26 mouse cellular contexts compared by ENCODE assay signal in genomic region chr2:25229582-25229981, GRCm38 (mm10). TPM values are rescaled to one million over a fixed set of nuclear protein-coding genes. Genes with fewer than 3 reads are reported as not detected.
DNase-seq lines count a peak whose midpoint lies in the region; ATAC-seq and TF ChIP-seq lines count a peak whose summit lies in the region.
"Had no signal": no experiment of that assay in that cellular context is flagged by ENCODE, and none has a peak within 500 bp of the region (broad histone marks: within the 10 kb centered on the region; RNA-seq: fewer than 3 reads in every experiment).

No protein-coding gene starts in this region.

- no peak overlapping the region for H3K4me3 ChIP-seq in gastrocnemius, adult 2 months
- H3K4me3 ChIP-seq in hindbrain, embryonic 10.5 days: no peak overlapping the region
- H3K4me3 ChIP-seq in hindbrain, postnatal 0 days (ENCODE audit: low read length): no peak overlapping the region
- H3K4me3 ChIP-seq in layer of hippocampus, adult 2 months: no peak overlapping the region

- no peaks in the 10 kb centered on the region for H3K9me3 ChIP-seq in hindbrain, embryonic 10.5 days
- H3K9me3 ChIP-seq in hindbrain, postnatal 0 days (ENCODE audit: low read length): no peaks in the 10 kb centered on the region
- H3K9me3 ChIP-seq: G1E had no signal

- H3K9ac ChIP-seq in hindbrain, postnatal 0 days (replicated peaks; ENCODE audit: low read length): no peak overlapping the region

- H3K27ac ChIP-seq in gastrocnemius, adult 2 months: peak overlapping the region; percentile 98; the same call in 1 of the 2 replicates
- 0 out of 2 replicates have a peak overlapping the region, but pooled peaks have one; percentile 83 for H3K27ac ChIP-seq in hindbrain, embryonic 10.5 days
- no peak overlapping the region for H3K27ac ChIP-seq in hindbrain, postnatal 0 days
- H3K27ac ChIP-seq in layer of hippocampus, adult 2 months: peak overlapping the region; percentile 98; the same call in 1 of the 2 replicates

- TF ChIP-seq CTCF in gastrocnemius, adult 2 months (IDR thresholded peaks at IDR 0.05): no peak
- TF ChIP-seq CTCF in hindbrain, postnatal 0 days (IDR thresholded peaks at IDR 0.05; ENCODE audit: low read depth): no peak
- no peak for TF ChIP-seq CTCF in layer of hippocampus, adult 2 months (conservative IDR thresholded peaks at IDR 0.05)

- no peak overlapping the region for H3K4me2 ChIP-seq in hindbrain, postnatal 0 days (ENCODE audit: low read depth, low read length)

- no peaks in the 10 kb centered on the region for H3K36me3 ChIP-seq in hindbrain, embryonic 10.5 days
- H3K36me3 ChIP-seq in hindbrain, postnatal 0 days (ENCODE audit: insufficient read depth, low read length): no peaks in the 10 kb centered on the region

- intact Hi-C loops in gastrocnemius, adult 2 months (cut with DNase I): loop anchor here (5.0 kb wide), 1 partner anchor 63 kb away; no protein-coding TSS in a partner anchor
- intact Hi-C loops in gastrocnemius, postnatal 14 days (cut with DNase I; ENCODE audit: low total_unique reads): no loop called here

- peaks cover 19% of the 10 kb centered on the region; the same call in 1 of the 2 replicates for H3K27me3 ChIP-seq in hindbrain, embryonic 10.5 days (ENCODE audit: insufficient read depth, poor library complexity, severe bottlenecking)
- no peaks in the 10 kb centered on the region for H3K27me3 ChIP-seq in hindbrain, postnatal 0 days (ENCODE audit: insufficient read depth, low read length)

- WGBS in hindbrain, embryonic 10.5 days: 88% methylated on average over 5 of the region's 5 CpGs
- WGBS in hindbrain, postnatal 0 days: 80% methylated on average over 5 of the region's 5 CpGs

- ATAC-seq in hindbrain, postnatal 0 days: no peak
- ATAC-seq: activated CD4-positive, CD25-positive, alpha-beta regulatory T cell, adult 4 months; CD4-positive, CD25-positive, alpha-beta regulatory T cell, adult 4 months; Patski had no signal

- peaks cover 45% of the 10 kb centered on the region for H3K4me1 ChIP-seq in hindbrain, embryonic 10.5 days (replicated peaks)
- H3K4me1 ChIP-seq in hindbrain, postnatal 0 days (ENCODE audit: insufficient read depth, low read length): peaks cover 13% of the 10 kb centered on the region; the same call in 1 of the 2 replicates

- DNase-seq in gastrocnemius, adult 2 months: no peak
- DNase-seq in gastrocnemius, postnatal 14 days: no peak
- peak; percentile 92 for DNase-seq in heart, adult 11 months
- DNase-seq in heart, adult 9 months (ENCODE audit: low spot score in 2 of 2): no peak
- no peak for DNase-seq in hindbrain, embryonic 10.5 days (ENCODE audit: low spot score)
- DNase-seq in hindbrain, postnatal 0 days (ENCODE audit: low spot score): no peak
- DNase-seq in layer of hippocampus, adult 2 months (ENCODE audit: low spot score in 2 of 2): no peak
- no peak for DNase-seq in layer of hippocampus, postnatal 14 days (ENCODE audit: low spot score in 2 of 2)
- DNase-seq: adrenal gland, adult 2 months; adrenal gland, adult 8-10 months; adrenal gland, postnatal 10 days; adrenal gland, postnatal 14 days; adrenal gland, postnatal 25 days; adrenal gland, postnatal 36 days; B cell, adult 2 months; cerebellum, adult 11 months had no signal

RNA-seq across cellular contexts. Expression of gene Slc34a3, which starts 4.6 kb away (rescaled TPM):
- not detected for total RNA-seq in gastrocnemius, adult 2 months (2021)
- total RNA-seq in gastrocnemius, postnatal 14 days (2021): not detected
- polyA plus RNA-seq in hindbrain, embryonic 10.5 days (2016; fragmentation: Nextera tagmentation; extraction: Ambion mirVana): not detected in 2 replicates
- not detected in 2 replicates for total RNA-seq in hindbrain, postnatal 0 days (2014; rRNA removed)
- not detected in 2 replicates for polyA plus RNA-seq in hindbrain, postnatal 0 days (2015; fragmentation: Nextera tagmentation; extraction: Ambion mirVana)
- not detected for total RNA-seq in layer of hippocampus, adult 2 months (2021)
- total RNA-seq in layer of hippocampus, postnatal 14 days (2021): not detected
- total RNA-seq: adrenal gland, adult 18-20 months; adrenal gland, adult 2 months; adrenal gland, adult 8-10 months; adrenal gland, postnatal 10 days; adrenal gland, postnatal 14 days; adrenal gland, postnatal 25 days; adrenal gland, postnatal 36 days; CH12.LX; G1E had no signal
- polyA plus RNA-seq: activated CD4-positive, CD25-positive, alpha-beta regulatory T cell, adult 4 months; adrenal gland, adult 2 months; brain, embryonic 14.5 days; C2C12; CD4-positive, CD25-positive, alpha-beta regulatory T cell, adult 4 months; Patski had no signal

RNA-seq across cellular contexts. Expression of gene Tubb4b, which starts 5.1 kb away (rescaled TPM):
- 100 to 1,000 TPM; 185 to 269 TPM for total RNA-seq in gastrocnemius, adult 2 months (2021)
- 100 to 1,000 TPM; 291 to 431 TPM for total RNA-seq in gastrocnemius, postnatal 14 days (2021)
- polyA plus RNA-seq in hindbrain, embryonic 10.5 days (2016; fragmentation: Nextera tagmentation; extraction: Ambion mirVana): 655 and 693 TPM in 2 replicates
- total RNA-seq in hindbrain, postnatal 0 days (2014; rRNA removed): 827 and 864 TPM in 2 replicates
- polyA plus RNA-seq in hindbrain, postnatal 0 days (2015; fragmentation: Nextera tagmentation; extraction: Ambion mirVana): 531 and 568 TPM in 2 replicates
- total RNA-seq in layer of hippocampus, adult 2 months (2021): 100 to 1,000 TPM; 305 to 309 TPM
- total RNA-seq in layer of hippocampus, postnatal 14 days (2021): 100 to 1,000 TPM; 415 to 455 TPM

RNA-seq across cellular contexts. Expression of gene Rnf224, which starts 7.0 kb away (rescaled TPM):
- not detected for total RNA-seq in gastrocnemius, adult 2 months (2021)
- total RNA-seq in gastrocnemius, postnatal 14 days (2021): not detected
- polyA plus RNA-seq in hindbrain, embryonic 10.5 days (2016; fragmentation: Nextera tagmentation; extraction: Ambion mirVana): not detected in 2 replicates
- not detected in 2 replicates for total RNA-seq in hindbrain, postnatal 0 days (2014; rRNA removed)
- polyA plus RNA-seq in hindbrain, postnatal 0 days (2015; fragmentation: Nextera tagmentation; extraction: Ambion mirVana): not detected in 2 replicates
- total RNA-seq in layer of hippocampus, adult 2 months (2021): not detected
- total RNA-seq in layer of hippocampus, postnatal 14 days (2021): not detected
- total RNA-seq: adrenal gland, adult 18-20 months; adrenal gland, adult 2 months; adrenal gland, adult 8-10 months; adrenal gland, postnatal 10 days; adrenal gland, postnatal 14 days; adrenal gland, postnatal 25 days; adrenal gland, postnatal 36 days; adrenal gland, postnatal 4 days; CH12.LX; MEL had no signal
- polyA plus RNA-seq: activated CD4-positive, CD25-positive, alpha-beta regulatory T cell, adult 4 months; adrenal gland, adult 2 months; brain, embryonic 14.5 days; C2C12; CD4-positive, CD25-positive, alpha-beta regulatory T cell, adult 4 months; Patski had no signal

RNA-seq across cellular contexts. Expression of gene Fam166a, which starts 11.0 kb away (rescaled TPM):
- not detected for total RNA-seq in gastrocnemius, adult 2 months (2021)
- total RNA-seq in gastrocnemius, postnatal 14 days (2021): not detected
- not detected in 2 replicates for polyA plus RNA-seq in hindbrain, embryonic 10.5 days (2016; fragmentation: Nextera tagmentation; extraction: Ambion mirVana)
- not detected in 2 replicates for total RNA-seq in hindbrain, postnatal 0 days (2014; rRNA removed)
- polyA plus RNA-seq in hindbrain, postnatal 0 days (2015; fragmentation: Nextera tagmentation; extraction: Ambion mirVana): 0.42 TPM in 1 of 2 replicates, not detected in the other
- total RNA-seq in layer of hippocampus, adult 2 months (2021): not detected
- not detected for total RNA-seq in layer of hippocampus, postnatal 14 days (2021)
- total RNA-seq: adrenal gland, adult 18-20 months; adrenal gland, adult 2 months; adrenal gland, postnatal 10 days; adrenal gland, postnatal 14 days; adrenal gland, postnatal 36 days; G1E had no signal
- polyA plus RNA-seq: activated CD4-positive, CD25-positive, alpha-beta regulatory T cell, adult 4 months; C2C12; CD4-positive, CD25-positive, alpha-beta regulatory T cell, adult 4 months; G1E had no signal

RNA-seq across cellular contexts. Expression of gene Rnf208, which starts 12.5 kb away (rescaled TPM):
- total RNA-seq in gastrocnemius, adult 2 months (2021): under 1 TPM; 0.39 to 0.56 TPM
- total RNA-seq in gastrocnemius, postnatal 14 days (2021): 1 to 10 TPM in 1 of 2 experiments, under 1 TPM in 1; 0.66 to 1.4 TPM
- 25.5 and 43.5 TPM in 2 replicates for polyA plus RNA-seq in hindbrain, embryonic 10.5 days (2016; fragmentation: Nextera tagmentation; extraction: Ambion mirVana)
- 156 and 170 TPM in 2 replicates for total RNA-seq in hindbrain, postnatal 0 days (2014; rRNA removed)
- polyA plus RNA-seq in hindbrain, postnatal 0 days (2015; fragmentation: Nextera tagmentation; extraction: Ambion mirVana): 197 and 219 TPM in 2 replicates
- total RNA-seq in layer of hippocampus, adult 2 months (2021): 100 to 1,000 TPM; 228 to 232 TPM
- total RNA-seq in layer of hippocampus, postnatal 14 days (2021): 100 to 1,000 TPM; 195 to 202 TPM
